Mouse (Mus musculus) midbrain, embryonic 14.5 days (tissue): ENCODE measurements around the gene Ebf1. TPM values are rescaled to one million over a fixed set of nuclear protein-coding genes. Genes with fewer than 3 reads are reported as not detected.

Experiments used
- ATAC-seq: fragments of 200-750 bp; cut with Nextera tagmentation; 2 replicates; pipeline ENCODE4 v1.8.0; 2017; ENCODE audit warnings: moderate number of reproducible peaks, moderate library complexity; ENCODE audit not compliant: low FRiP score, low TSS enrichment
- DNase-seq: peaks from one replicate; pipeline ENCODE4 v3.0.0-alpha.2; 2015
- H3K27ac ChIP-seq: fragments of 300-500 bp; sonication (generic); replicated peaks from 2 replicates; pipeline ENCODE4 v1.5.1; 2014; ENCODE audit warnings: mild to moderate bottlenecking, low read depth, low read length, moderate library complexity
- H3K27me3 ChIP-seq: fragments of 300-500 bp; sonication (generic); 2 replicates; pipeline ENCODE4 v1.6.1; 2014; ENCODE audit warnings: low read length, control low read depth, mixed read lengths; ENCODE audit not compliant: control insufficient read depth, insufficient read depth
- H3K36me3 ChIP-seq: fragments of 300-500 bp; sonication (generic); 2 replicates; pipeline ENCODE4 v1.6.1; 2014; ENCODE audit warnings: low read length, control low read depth; ENCODE audit not compliant: control insufficient read depth, insufficient read depth
- H3K4me1 ChIP-seq: fragments of 300-500 bp; sonication (generic); 2 replicates; pipeline ENCODE4 v1.6.1; 2014; ENCODE audit warnings: mild to moderate bottlenecking, antibody characterized with exemption, low read length, control low read depth; ENCODE audit not compliant: control insufficient read depth, insufficient read depth
- H3K4me2 ChIP-seq: fragments of 300-500 bp; sonication (generic); 2 replicates; pipeline ENCODE4 v1.6.1; 2014; ENCODE audit warnings: mild to moderate bottlenecking, low read length, moderate library complexity
- H3K4me3 ChIP-seq: fragments of 300-500 bp; sonication (generic); replicated peaks from 2 replicates; pipeline ENCODE4 v1.5.1; 2014; ENCODE audit warnings: low read depth, low read length
- H3K9ac ChIP-seq: fragments of 300-500 bp; sonication (generic); replicated peaks from 2 replicates; pipeline ENCODE4 v1.6.1; 2014; ENCODE audit warnings: mild to moderate bottlenecking, low read length, moderate library complexity
- H3K9me3 ChIP-seq: fragments of 300-500 bp; sonication (generic); 2 replicates; pipeline ENCODE4 v1.6.1; 2016; ENCODE audit warnings: low read length, control low read depth, mixed read lengths; ENCODE audit not compliant: control insufficient read depth
- WGBS: fragments of 180-500 bp; shearing (Covaris S2); extraction: QIAGEN DNeasy Blood & Tissue Kit; methylation state at CpG from one replicate; pipeline ENCODE4 v1.1.7; 2014; 5-methylcytosine and 5-hydroxymethylcytosine counted together
- polyA plus RNA-seq: library from polyadenylated mRNA; unstranded; fragments of >200 nt; fragmentation: Nextera tagmentation; extraction: Ambion mirVana; gene quantifications from 2 replicates; pipeline ENCODE4 v1.2.1, GENCODE M21; 2014

Gene Ebf1
- polyA plus RNA-seq, 1 experiment from 2014 or later = 112 TPM

- H3K9me3 ChIP-seq = no peaks in the 10 kb centered on the region
- H3K4me2 ChIP-seq = no peak overlapping the region
- no peak overlapping the region for H3K4me3 ChIP-seq
- no peaks in the 10 kb centered on the region for H3K27me3 ChIP-seq
- H3K27ac ChIP-seq = no peak overlapping the region
- H3K36me3 ChIP-seq = no peaks in the 10 kb centered on the region
- 74% methylated on average over 4 of the region's 4 CpGs for WGBS
- H3K4me1 ChIP-seq = peaks cover 5% of the 10 kb centered on the region; the same call in 1 of the 2 replicates
- ATAC-seq = no peak
- no peak overlapping the region for H3K9ac ChIP-seq
- DNase-seq = no peak
These were observed 250.3 kb downstream of the Ebf1 start for GRCm38 (mm10) chr11:44867433-44867832.

- Histone ChIP-seq H3K9me3 (no peaks in the 10 kb centered on the region), H3K4me1 (no peaks in the 10 kb centered on the region), H3K4me2 (no peak overlapping the region), H3K9ac (no peak overlapping the region), H3K4me3 (no peak overlapping the region), H3K27me3 (no peaks in the 10 kb centered on the region), H3K27ac (no peak overlapping the region), H3K36me3 (no peaks in the 10 kb centered on the region)
- DNase-seq = no peak
- ATAC-seq = no peak
- WGBS = 86% methylated on average over 1 of the region's 1 CpGs
These were observed 256.8 kb downstream of the Ebf1 start for GRCm38 (mm10) chr11:44873876-44874275.

- H3K27ac ChIP-seq = no peak overlapping the region
- H3K27me3 ChIP-seq = no peaks in the 10 kb centered on the region
- WGBS = 77% methylated on average over 3 of the region's 3 CpGs
- DNase-seq (no peak), ATAC-seq (no peak)
- no peak overlapping the region for H3K4me3 ChIP-seq
- H3K36me3 ChIP-seq = no peaks in the 10 kb centered on the region
- H3K9ac ChIP-seq = no peak overlapping the region
- no peaks in the 10 kb centered on the region for H3K9me3 ChIP-seq
- no peak overlapping the region for H3K4me2 ChIP-seq
- no peaks in the 10 kb centered on the region for H3K4me1 ChIP-seq
These were observed 258.1 kb downstream of the Ebf1 start for GRCm38 (mm10) chr11:44875171-44875570.

GRCm38 (mm10) chr11:44881056-44881683, 264.1 kb downstream of the Ebf1 start:
- WGBS = 84% methylated on average over 9 of the region's 9 CpGs
- H3K4me3 ChIP-seq = no peak overlapping the region
- ATAC-seq (no peak), DNase-seq (no peak)
- H3K4me1 ChIP-seq = no peaks in the 10 kb centered on the region
- H3K4me2 ChIP-seq = no peak overlapping the region
- H3K36me3 ChIP-seq = 0 out of 2 replicates have a peak, but pooled peaks cover 3% of the 10 kb centered on the region
- no peaks in the 10 kb centered on the region for H3K9me3 ChIP-seq
- H3K27ac ChIP-seq = no peak overlapping the region
- no peak overlapping the region for H3K9ac ChIP-seq
- H3K27me3 ChIP-seq = no peaks in the 10 kb centered on the region

GRCm38 (mm10) chr11:44882476-44882970, 265.4 kb downstream of the Ebf1 start:
- ATAC-seq (no peak), DNase-seq (peak; percentile 51)
- 0 out of 2 replicates have a peak, but pooled peaks cover 3% of the 10 kb centered on the region for H3K36me3 ChIP-seq
- H3K4me2 ChIP-seq = no peak overlapping the region
- H3K27ac ChIP-seq = no peak overlapping the region
- H3K9me3 ChIP-seq = no peaks in the 10 kb centered on the region
- no peaks in the 10 kb centered on the region for H3K27me3 ChIP-seq
- H3K4me3 ChIP-seq = no peak overlapping the region
- WGBS = 27% methylated on average over 4 of the region's 4 CpGs
- H3K4me1 ChIP-seq = peaks cover 6% of the 10 kb centered on the region; the same call in 1 of the 2 replicates
- no peak overlapping the region for H3K9ac ChIP-seq

GRCm38 (mm10) chr11:44884337-44884736, 267.2 kb downstream of the Ebf1 start:
- Histone ChIP-seq H3K9ac (no peak overlapping the region), H3K27ac (no peak overlapping the region), H3K4me2 (no peak overlapping the region), H3K27me3 (no peaks in the 10 kb centered on the region), H3K9me3 (no peaks in the 10 kb centered on the region), H3K4me3 (no peak overlapping the region), H3K4me1 (peaks cover 9% of the 10 kb centered on the region; the same call in 1 of the 2 replicates), H3K36me3 (0 out of 2 replicates have a peak, but pooled peaks cover 3% of the 10 kb centered on the region)
- DNase-seq = no peak
- ATAC-seq = no peak
- 88% methylated on average over 3 of the region's 3 CpGs for WGBS

- Histone ChIP-seq H3K27ac (no peak overlapping the region; the same call in 1 of the 2 replicates), H3K4me1 (peaks cover 15% of the 10 kb centered on the region)
These were observed 269.8 kb downstream of the Ebf1 start for GRCm38 (mm10) chr11:44886897-44887296.

GRCm38 (mm10) chr11:44887691-44888090, 270.6 kb downstream of the Ebf1 start:
- H3K9ac ChIP-seq = no peak overlapping the region
- ATAC-seq = no peak
- H3K4me3 ChIP-seq = no peak overlapping the region
- H3K4me1 ChIP-seq = peaks cover 20% of the 10 kb centered on the region
- peak; percentile 43 for DNase-seq
- no peaks in the 10 kb centered on the region for H3K27me3 ChIP-seq
- H3K27ac ChIP-seq = no peak overlapping the region
- no peaks in the 10 kb centered on the region for H3K9me3 ChIP-seq
- no peak overlapping the region for H3K4me2 ChIP-seq
- H3K36me3 ChIP-seq = 0 out of 2 replicates have a peak, but pooled peaks cover 3% of the 10 kb centered on the region
- 57% methylated on average over 7 of the region's 7 CpGs for WGBS

More at GRCm38 (mm10) chr11:44886897-44887296, 269.8 kb downstream of the Ebf1 start:
- no peak for ATAC-seq
- no peak overlapping the region for H3K4me2 ChIP-seq
- 0 out of 2 replicates have a peak, but pooled peaks cover 3% of the 10 kb centered on the region for H3K36me3 ChIP-seq
- no peaks in the 10 kb centered on the region for H3K9me3 ChIP-seq
- WGBS = 82% methylated on average over 2 of the region's 2 CpGs
- DNase-seq = no peak
- no peaks in the 10 kb centered on the region for H3K27me3 ChIP-seq
- no peak overlapping the region for H3K4me3 ChIP-seq
- H3K9ac ChIP-seq = no peak overlapping the region

GRCm38 (mm10) chr11:44888390-44888789, 271.3 kb downstream of the Ebf1 start:
- peaks cover 24% of the 10 kb centered on the region for H3K4me1 ChIP-seq
- H3K9ac ChIP-seq = no peak overlapping the region
- H3K4me3 ChIP-seq = no peak overlapping the region
- no peaks in the 10 kb centered on the region for H3K9me3 ChIP-seq
- no peaks in the 10 kb centered on the region for H3K27me3 ChIP-seq
- H3K4me2 ChIP-seq = no peak overlapping the region
- WGBS = 88% methylated on average over 4 of the region's 4 CpGs
- ATAC-seq (no peak), DNase-seq (no peak)
- no peak overlapping the region for H3K27ac ChIP-seq
- H3K36me3 ChIP-seq = 0 out of 2 replicates have a peak, but pooled peaks cover 3% of the 10 kb centered on the region
